Mouse (Mus musculus) left cerebral cortex, postnatal 36 days (tissue): ENCODE data around the gene Galnt10. TPM values are rescaled to one million over a fixed set of nuclear protein-coding genes. Genes with fewer than 3 reads are reported as not detected.
"Not testable (repeated sequence)": the region's sequence is repeated elsewhere in the genome, so short reads cannot be mapped to it uniquely, and the experiment has no call there.

Experiments used
- DNase-seq, 2 experiments: peaks; one replicate each; pipeline ENCODE4 v3.0.0; 2021 to 2022; ENCODE audit warnings: low spot score in 2 of 2, mixed read lengths in 1 of 2
- intact Hi-C: fragments of 180-260 bp; cut with DNase I; formaldehyde crosslinking; loops from one replicate; pipeline ENCODE4 v1.15.1; 2025
- total RNA-seq, 2 experiments: library from RNA; stranded (reverse); gene quantifications; 2 replicates each; pipeline ENCODE4 v1.2.3; 2021

Galnt10 gene
- total RNA-seq, 2 experiments from 2014 or later: 6.3 to 8.1 TPM

DNA sequence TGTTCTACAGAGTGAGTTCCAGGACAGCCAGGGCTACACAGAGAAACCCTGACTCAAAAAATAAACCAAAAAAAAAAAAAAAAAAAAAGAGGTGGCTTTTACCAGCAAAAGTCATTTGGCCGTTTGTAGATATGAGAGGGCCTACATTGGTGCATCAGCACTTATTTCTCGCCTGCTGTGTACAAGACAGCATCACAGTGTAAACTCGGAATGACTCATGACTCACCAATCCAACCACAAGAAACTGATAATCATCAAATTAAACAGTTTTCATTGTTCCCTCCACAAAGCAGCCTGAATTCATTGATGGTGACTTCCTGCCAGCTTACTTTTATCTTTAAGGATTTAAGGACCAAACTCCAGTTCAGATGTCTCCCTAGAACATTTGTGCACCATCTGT lies 159.8 kb downstream of the Galnt10 start:
- DNase-seq: no peak
- intact Hi-C loops: no loop called here

DNA sequence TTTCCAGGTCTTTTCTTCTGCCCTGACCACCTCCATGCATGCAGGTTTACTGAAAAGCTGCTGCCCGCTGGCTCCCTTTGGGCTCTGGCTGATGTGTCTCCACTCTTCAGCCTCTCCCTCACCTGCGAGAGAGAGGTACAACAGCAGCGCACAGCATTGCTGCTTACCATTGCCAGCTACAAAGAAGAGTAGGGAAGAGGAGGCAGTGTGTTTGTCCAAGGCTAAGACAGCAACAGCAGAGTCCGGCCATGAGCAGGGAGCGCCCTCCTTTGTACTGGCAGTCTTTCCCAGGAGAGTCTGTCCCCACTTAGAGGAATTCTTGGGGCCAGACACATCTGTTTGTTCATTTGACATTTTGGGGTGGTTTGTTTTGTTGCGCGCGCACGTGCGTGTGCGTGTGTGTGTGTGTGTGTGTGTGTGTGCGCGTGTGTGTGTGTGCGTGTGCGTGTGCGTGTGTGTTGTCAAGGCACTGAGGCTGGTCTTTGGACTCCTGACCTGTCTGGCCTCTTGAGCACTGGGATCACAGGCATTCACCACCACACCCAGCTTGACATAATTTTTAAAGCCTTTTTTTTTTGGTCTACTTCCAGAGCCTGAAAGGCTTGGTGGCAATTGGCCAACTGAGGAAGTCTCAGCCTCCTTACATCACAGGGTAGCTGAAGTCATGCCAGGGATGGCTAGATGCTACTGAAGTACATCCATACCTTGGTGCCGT lies 163.9 kb downstream of the Galnt10 start:
- intact Hi-C loops: no loop called here
- DNase-seq: no peak

DNA sequence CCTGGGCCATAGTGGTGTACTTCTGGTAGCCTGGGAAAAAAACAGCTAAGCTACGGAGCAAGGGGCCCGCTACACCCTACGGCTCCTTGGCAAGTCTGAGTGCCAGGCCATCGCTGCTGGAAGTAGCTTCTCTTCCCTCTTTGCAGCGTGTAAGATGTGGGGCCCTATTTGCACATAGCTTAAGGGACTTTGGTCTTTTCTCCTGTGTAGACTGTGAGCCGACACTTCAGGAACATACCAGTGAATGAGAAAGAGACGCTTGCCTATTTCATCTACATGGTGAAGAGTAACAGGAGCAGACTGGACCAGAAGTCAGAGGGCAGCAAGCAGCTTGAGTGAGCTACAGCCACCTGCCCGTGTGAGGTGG lies 164.5 kb downstream of the Galnt10 start:
- intact Hi-C loops: no loop called here
- DNase-seq: no peak

GRCm38 (mm10) chr11:57811006-57811405 lies 165.8 kb downstream of the Galnt10 start:
- intact Hi-C loops: no loop called here
- no peak for DNase-seq

- intact Hi-C loops: no loop called here
Measured at GRCm38 (mm10) chr11:57812212-57812611, 167.0 kb downstream of the Galnt10 start.

GRCm38 (mm10) chr11:57813641-57814040 lies 168.4 kb downstream of the Galnt10 start:
- DNase-seq: no peak
- intact Hi-C loops: no loop called here

More at GRCm38 (mm10) chr11:57812212-57812611, 167.0 kb downstream of the Galnt10 start:
- no peak for DNase-seq

- DNase-seq: no peak
- intact Hi-C loops: no loop called here
Measured at GRCm38 (mm10) chr11:57818189-57818588, 172.9 kb downstream of the Galnt10 start.

GRCm38 (mm10) chr11:57819999-57820581 lies 174.8 kb downstream of the Galnt10 start:
- peak; percentile 58 to 62 for DNase-seq
- intact Hi-C loops: loop anchor here (1.0 kb wide), 1 partner anchor 114 kb away; no protein-coding TSS in a partner anchor

DNA sequence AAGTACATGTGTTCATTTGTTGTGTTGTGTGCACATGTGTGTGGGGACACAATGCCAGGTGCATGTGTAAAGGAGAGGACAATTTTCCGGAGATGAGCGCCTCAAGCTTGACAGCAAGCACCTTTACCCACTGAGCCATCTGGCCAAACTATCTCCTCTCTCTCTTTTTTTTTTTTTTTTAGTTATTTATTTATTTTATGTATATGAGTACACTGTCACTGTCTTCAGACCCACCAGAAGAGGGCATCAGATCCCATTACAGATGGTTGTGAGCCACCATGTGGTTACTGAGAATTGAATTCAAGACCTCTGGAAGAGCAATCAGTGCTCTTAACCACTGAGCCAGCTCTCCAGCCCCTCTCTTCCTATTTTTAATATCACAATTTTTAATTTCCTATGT lies 177.9 kb downstream of the Galnt10 start:
- DNase-seq, intact Hi-C loops: not testable (repeated sequence)

DNA sequence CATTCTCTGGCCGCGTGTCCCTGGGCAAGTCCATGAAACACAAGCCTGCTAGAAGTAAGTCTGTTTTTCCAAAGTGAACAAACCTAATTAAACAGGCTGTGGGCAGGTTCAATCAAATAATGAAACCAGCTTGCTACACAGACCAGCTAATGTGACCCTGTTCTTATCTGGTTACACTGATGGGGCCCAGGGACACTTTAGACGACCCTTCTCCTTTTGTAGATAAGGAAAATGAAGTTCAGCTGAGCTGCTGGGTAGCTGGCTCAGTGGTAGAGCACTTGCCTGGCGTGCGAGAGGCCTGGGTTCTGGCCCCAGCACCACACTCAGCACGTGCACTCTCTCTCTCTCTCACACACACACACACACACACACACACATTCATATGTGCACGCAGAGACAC lies 178.5 kb downstream of the Galnt10 start:
- intact Hi-C loops: no loop called here
- no peak for DNase-seq

DNA sequence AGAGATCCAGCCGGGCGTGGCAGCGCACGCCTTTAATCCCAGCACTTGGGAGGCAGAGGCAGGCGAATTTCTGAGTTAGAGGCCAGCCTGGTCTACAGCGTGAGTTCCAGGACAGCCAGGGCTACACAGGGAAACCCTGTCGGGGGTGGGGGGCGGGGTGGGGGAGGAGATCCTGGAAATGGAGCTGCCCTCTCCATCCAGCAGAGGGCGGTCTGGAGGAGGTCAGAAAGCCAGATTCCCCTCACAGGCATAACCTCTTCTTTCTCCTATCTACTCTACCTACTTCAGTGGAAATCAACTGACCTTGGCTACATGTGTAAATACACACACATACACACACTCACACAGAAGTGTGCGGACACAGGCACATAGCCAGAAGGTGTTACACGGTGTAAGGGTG lies 180.0 kb downstream of the Galnt10 start:
- intact Hi-C loops, DNase-seq: not testable (repeated sequence)

DNA sequence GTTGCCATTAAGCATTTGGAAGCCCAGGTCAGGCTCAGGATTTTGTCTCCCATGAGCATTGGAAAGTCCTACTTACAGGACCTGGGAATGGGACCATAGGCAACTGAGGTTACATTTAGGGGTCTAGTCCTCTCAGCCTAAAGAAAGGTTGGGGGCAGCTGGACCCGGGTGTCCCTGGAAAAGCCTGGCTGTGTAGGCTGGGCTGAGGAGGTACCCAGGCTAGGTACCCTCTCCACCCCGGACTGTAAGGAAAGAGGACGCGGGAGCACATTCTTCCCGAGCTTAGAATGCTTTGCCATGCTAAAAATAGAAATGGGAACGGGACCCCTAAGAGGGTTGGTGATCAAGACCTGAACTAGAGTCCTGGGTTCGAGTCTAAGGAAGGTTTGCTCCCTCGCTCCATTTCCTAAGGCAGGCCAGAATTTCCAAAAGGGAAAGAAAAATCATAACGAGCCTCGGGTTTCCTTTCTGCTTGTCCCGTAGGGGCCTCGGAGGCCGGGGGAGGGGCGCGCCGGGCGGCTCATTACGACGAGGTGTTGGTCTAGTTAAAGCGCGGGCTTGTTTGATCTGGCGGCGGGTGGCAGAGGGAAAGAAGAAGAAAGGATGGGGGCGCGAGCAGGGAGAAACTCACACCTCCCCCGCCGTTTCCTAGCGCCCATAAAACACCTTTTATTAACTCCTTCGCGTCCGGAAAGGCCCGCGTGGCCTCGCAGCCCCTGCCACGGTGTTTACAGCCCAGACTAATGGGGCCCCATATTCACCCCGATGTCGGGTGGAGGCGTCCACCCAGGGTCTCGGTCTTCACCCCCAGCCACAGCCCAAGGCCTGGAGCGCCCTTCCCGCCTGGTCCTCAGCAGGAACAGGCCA lies 182.0 kb downstream of the Galnt10 start:
- no peak for DNase-seq
- intact Hi-C loops: no loop called here

DNA sequence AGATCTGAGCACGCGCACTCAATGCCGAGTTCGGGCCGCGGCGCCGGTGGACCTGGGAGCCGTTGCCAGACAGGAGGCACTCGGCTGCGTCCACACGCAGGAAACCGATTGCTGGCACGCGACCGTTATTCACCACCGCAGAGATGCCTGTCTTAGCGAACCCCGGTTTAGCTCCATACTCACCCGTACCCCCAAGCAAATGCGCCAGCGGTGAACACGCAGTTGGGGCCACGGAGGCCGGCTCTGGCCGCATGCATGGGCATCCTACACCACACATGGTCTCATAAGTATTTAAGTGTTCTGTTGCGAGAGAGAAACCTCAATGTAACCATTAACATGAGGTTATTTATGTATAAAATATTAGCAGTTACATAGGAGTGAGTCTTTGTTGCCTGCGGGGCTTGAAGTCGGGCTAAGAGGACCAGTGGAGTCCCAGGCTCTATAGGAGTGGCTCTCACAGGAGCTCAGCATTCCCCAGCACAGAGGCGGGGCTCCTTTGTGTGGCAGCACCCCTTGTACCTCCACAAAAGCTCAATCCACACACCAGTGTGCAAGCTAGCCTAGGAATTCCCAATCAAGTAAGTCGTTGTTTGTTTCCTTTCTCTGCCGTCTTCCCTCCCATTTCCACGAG lies 182.8 kb downstream of the Galnt10 start:
- intact Hi-C loops: no loop called here
- no peak for DNase-seq

GRCm38 (mm10) chr11:57828955-57829870 lies 184.0 kb downstream of the Galnt10 start:
- no peak for DNase-seq
- intact Hi-C loops: no loop called here

- intact Hi-C loops: no loop called here
- DNase-seq: no peak
Measured at GRCm38 (mm10) chr11:57829871-57830775, 184.9 kb downstream of the Galnt10 start.

- DNase-seq: no peak
- intact Hi-C loops: no loop called here
Measured at GRCm38 (mm10) chr11:57831281-57831781, 186.1 kb downstream of the Galnt10 start.

DNA sequence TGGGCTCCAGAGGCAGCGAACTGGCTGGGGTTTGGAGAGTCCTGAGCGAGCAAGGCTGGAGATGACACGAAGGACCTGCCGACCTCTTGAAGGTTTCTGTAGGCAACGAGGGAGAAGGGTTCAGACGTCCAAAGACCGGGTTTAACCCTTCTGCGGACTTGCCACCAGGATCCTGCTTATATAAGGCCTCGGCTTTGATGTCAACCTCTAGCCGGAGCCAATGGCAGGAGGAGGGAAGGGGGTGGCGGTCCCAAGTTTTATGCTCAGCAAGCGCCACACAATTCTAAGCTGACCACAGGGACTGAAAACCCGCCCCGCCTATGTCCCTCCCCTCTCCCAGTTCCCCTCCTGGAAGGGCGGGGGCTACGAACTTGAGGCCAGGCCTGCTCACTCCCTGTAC lies 186.6 kb downstream of the Galnt10 start:
- intact Hi-C loops: no loop called here
- DNase-seq: no peak
